In genomic region chr11:120789355-120789754, GRCm38 (mm10) we compare ENCODE assay signal across 21 mouse cellular contexts. TPM values are rescaled to one million over a fixed set of nuclear protein-coding genes. Genes with fewer than 3 reads are reported as not detected.
DNase-seq lines count a peak whose midpoint lies in the region; ATAC-seq and TF ChIP-seq lines count a peak whose summit lies in the region.
"Had no signal": no experiment of that assay in that cellular context is flagged by ENCODE, and none has a peak within 500 bp of the region (broad histone marks: within the 10 kb centered on the region; RNA-seq: fewer than 3 reads in every experiment).

No protein-coding gene starts in this region.

- no peaks in the 10 kb centered on the region for H3K9me3 ChIP-seq in forebrain, embryonic 12.5 days
- H3K9me3 ChIP-seq in forebrain, embryonic 16.5 days (ENCODE audit: control insufficient read depth, low read length), result no peaks in the 10 kb centered on the region
- no peaks in the 10 kb centered on the region for H3K9me3 ChIP-seq in CH12.LX (replicated peaks; ENCODE audit: low read length)
- H3K9me3 ChIP-seq: embryonic facial prominence, embryonic 10.5 days; embryonic facial prominence, embryonic 12.5 days had no signal

- H3K9ac ChIP-seq in forebrain, embryonic 12.5 days, result no peak overlapping the region
- H3K9ac ChIP-seq in forebrain, embryonic 16.5 days (replicated peaks; ENCODE audit: low read depth, low read length), result no peak overlapping the region
- H3K9ac ChIP-seq in CH12.LX (ENCODE audit: insufficient read depth, low read depth), result no peak overlapping the region
- H3K9ac ChIP-seq: embryonic facial prominence, embryonic 12.5 days; forebrain, postnatal 0 days had no signal

- no peak for ATAC-seq in forebrain, embryonic 12.5 days (ENCODE audit: low FRiP score)
- ATAC-seq in forebrain, embryonic 16.5 days, result no peak
- ATAC-seq: activated CD4-positive, CD25-positive, alpha-beta regulatory T cell, adult 4 months; CD4-positive, CD25-positive, alpha-beta regulatory T cell, adult 4 months; forebrain, embryonic 14.5 days; Patski had no signal

- H3K27me3 ChIP-seq in forebrain, embryonic 12.5 days, result no peaks in the 10 kb centered on the region
- H3K27me3 ChIP-seq in forebrain, embryonic 16.5 days (replicated peaks; ENCODE audit: control insufficient read depth, insufficient read depth, low read length), result no peaks in the 10 kb centered on the region
- no peaks in the 10 kb centered on the region for H3K27me3 ChIP-seq in CH12.LX (replicated peaks)
- H3K27me3 ChIP-seq: embryonic facial prominence, embryonic 12.5 days; Patski had no signal

- no peak overlapping the region for H3K27ac ChIP-seq in forebrain, embryonic 12.5 days
- no peak overlapping the region for H3K27ac ChIP-seq in forebrain, embryonic 16.5 days (ENCODE audit: low read length)
- H3K27ac ChIP-seq in CH12.LX (ENCODE audit: insufficient read depth, low read depth), result no peak overlapping the region
- H3K27ac ChIP-seq: embryonic facial prominence, embryonic 10.5 days; embryonic facial prominence, embryonic 12.5 days had no signal

- H3K4me1 ChIP-seq in forebrain, embryonic 12.5 days, result peaks cover 15% of the 10 kb centered on the region
- peaks cover 12% of the 10 kb centered on the region for H3K4me1 ChIP-seq in forebrain, embryonic 16.5 days (replicated peaks; ENCODE audit: control insufficient read depth, insufficient read depth, low read length)
- peaks cover 7 to 28% of the 10 kb centered on the region in 2 experiments; a peak in 3 of 4 replicates for H3K4me1 ChIP-seq in CH12.LX (ENCODE audit: control insufficient read depth in 1 of 2, insufficient read depth in 2 of 2)

- H3K4me3 ChIP-seq in forebrain, embryonic 12.5 days (replicated peaks), result 0 out of 2 replicates have a peak overlapping the region, but pooled peaks have one; percentile 5
- no peak overlapping the region for H3K4me3 ChIP-seq in forebrain, embryonic 16.5 days (replicated peaks; ENCODE audit: low read length)
- H3K4me3 ChIP-seq in CH12.LX (replicated peaks in 1 of 3; ENCODE audit: low read depth in 2 of 3, low read length in 2 of 3, poor library complexity in 1 of 3), result no peak overlapping the region
- H3K4me3 ChIP-seq: embryonic facial prominence, embryonic 10.5 days; embryonic facial prominence, embryonic 12.5 days had no signal

- peak; percentile 6 for DNase-seq in cerebellum, adult 11-12 months
- no peak for DNase-seq in cerebellum, postnatal 25 days
- DNase-seq in CH12.LX (ENCODE audit: extremely low read depth), result no peak
- no peak for DNase-seq in lung, postnatal 14 days
- DNase-seq: adrenal gland, adult 8-10 months; adrenal gland, postnatal 14 days; adrenal gland, postnatal 36 days; B cell, adult 2 months; cerebellum, adult 18-20 months; cerebellum, adult 8-10 months; cerebellum, postnatal 10 days; cerebellum, postnatal 36 days; forebrain, postnatal 0 days had no signal

- TF ChIP-seq EP300 in CH12.LX (IDR thresholded peaks at IDR 0.05; ENCODE audit: low read length), result no peak

- TF ChIP-seq POLR2A in CH12.LX (IDR thresholded peaks at IDR 0.05; ENCODE audit: low read depth, low read length), result 0 out of 2 replicates have a peak, but pooled peaks have one; percentile 28

- peaks cover 83% of the 10 kb centered on the region for H3K36me3 ChIP-seq in forebrain, embryonic 12.5 days (replicated peaks)
- peaks cover 35% of the 10 kb centered on the region for H3K36me3 ChIP-seq in forebrain, embryonic 16.5 days (ENCODE audit: control insufficient read depth, insufficient read depth)
- peaks cover 85 to 90% of the 10 kb centered on the region in 2 experiments for H3K36me3 ChIP-seq in CH12.LX (replicated peaks in 1 of 2; ENCODE audit: control insufficient read depth in 1 of 2, insufficient read depth in 1 of 2, low read length in 1 of 2)

- in situ Hi-C loops in CH12.LX (cut with MboI; ENCODE audit: low pct_ligation_motif_present, low pct_unique_long_range_greater_than_20kb, low sequenced_read_pairs), result no loop called here

- H3K4me2 ChIP-seq in forebrain, embryonic 12.5 days, result no peak overlapping the region
- no peak overlapping the region for H3K4me2 ChIP-seq in forebrain, embryonic 16.5 days (ENCODE audit: low read length)
- H3K4me2 ChIP-seq in CH12.LX (ENCODE audit: insufficient read depth, low read depth, poor library complexity, severe bottlenecking), result no peak overlapping the region
- H3K4me2 ChIP-seq: embryonic facial prominence, embryonic 12.5 days had no signal

- no peak for TF ChIP-seq CTCF in CH12.LX (conservative IDR thresholded peaks at IDR 0.05 in 1 of 2, IDR thresholded peaks at IDR 0.05 in 1 of 2; ENCODE audit: low read depth in 2 of 2, low read length in 2 of 2)

- dilution Hi-C loops in CH12.LX (cut with MboI; ENCODE audit: extremely low pct_ligation_motif_present, extremely low pct_unique_long_range_greater_than_20kb, low sequenced_read_pairs), result no loop called here

- peaks cover 14% of the 10 kb centered on the region for H3K79me2 ChIP-seq in CH12.LX (replicated peaks; ENCODE audit: control insufficient read depth, extremely low read depth, insufficient read depth, poor library complexity, severe bottlenecking)

- WGBS in forebrain, embryonic 12.5 days, result 84% methylated on average over 4 of the region's 4 CpGs
- 89% methylated on average over 4 of the region's 4 CpGs for WGBS in forebrain, embryonic 16.5 days

- no peak for TF ChIP-seq RAD21 in CH12.LX (IDR thresholded peaks at IDR 0.05; ENCODE audit: low read depth, low read length)

TF ChIP-seq in CH12.LX, 34 proteins besides CTCF, POLR2A, EP300 and RAD21:
- TF ChIP-seq RCOR1 (conservative IDR thresholded peaks at IDR 0.05; ENCODE audit: low read depth, low read length), result no peak
- no peak for TF ChIP-seq CHD2 (IDR thresholded peaks at IDR 0.05; ENCODE audit: low read length)
- TF ChIP-seq ZC3H11A (IDR thresholded peaks at IDR 0.05; ENCODE audit: low read depth, low read length), result no peak
- TF ChIP-seq SMC3 (IDR thresholded peaks at IDR 0.05; ENCODE audit: low read depth, low read length), result no peak
- TF ChIP-seq JUND (conservative IDR thresholded peaks at IDR 0.05; ENCODE audit: low read depth, low read length), result no peak
- TF ChIP-seq NRF1 (IDR thresholded peaks at IDR 0.05; ENCODE audit: low read depth, low read length), result no peak
- no peak for TF ChIP-seq ZKSCAN1 (IDR thresholded peaks at IDR 0.05; ENCODE audit: borderline replicate concordance, low read depth, low read length)
- no peak for TF ChIP-seq ZNF384 (IDR thresholded peaks at IDR 0.05; ENCODE audit: low read depth, low read length)
- TF ChIP-seq POLR2AphosphoS2 (IDR thresholded peaks at IDR 0.05; ENCODE audit: low read depth, low read length), result no peak

RNA-seq across cellular contexts. Expression of gene Gps1, which starts 5.3 kb away (rescaled TPM):
- 246 and 247 TPM in 2 replicates for polyA plus RNA-seq in forebrain, embryonic 12.5 days (2016; fragmentation: Nextera tagmentation; extraction: Ambion mirVana)
- 287 and 305 TPM in 2 replicates for polyA plus RNA-seq in forebrain, embryonic 16.5 days (2015; fragmentation: Nextera tagmentation; extraction: Ambion mirVana)
- total RNA-seq in CH12.LX (2012; rRNA removed) (174 and 254 TPM in 2 replicates), CH12.LX (2014; rRNA removed) (184 and 188 TPM in 2 replicates)
- 141 and 158 TPM in 2 replicates for polyA plus RNA-seq in CH12.LX (2012; ENCODE audit: insufficient read length, low read depth)

RNA-seq across cellular contexts. Expression of gene Rfng, which starts 5.3 kb away (rescaled TPM):
- polyA plus RNA-seq in forebrain, embryonic 12.5 days (2016; fragmentation: Nextera tagmentation; extraction: Ambion mirVana), result 58.1 and 63.7 TPM in 2 replicates
- 95.2 and 119 TPM in 2 replicates for polyA plus RNA-seq in forebrain, embryonic 16.5 days (2015; fragmentation: Nextera tagmentation; extraction: Ambion mirVana)
- total RNA-seq in CH12.LX (2012; rRNA removed) (10.0 and 10.4 TPM in 2 replicates), CH12.LX (2014; rRNA removed) (3.8 and 4.3 TPM in 2 replicates)
- 14.2 and 17.6 TPM in 2 replicates for polyA plus RNA-seq in CH12.LX (2012; ENCODE audit: insufficient read length, low read depth)

RNA-seq across cellular contexts. Expression of gene Dus1l, which starts 6.8 kb away (rescaled TPM):
- polyA plus RNA-seq in forebrain, embryonic 12.5 days (2016; fragmentation: Nextera tagmentation; extraction: Ambion mirVana), result 67.9 and 69.6 TPM in 2 replicates
- polyA plus RNA-seq in forebrain, embryonic 16.5 days (2015; fragmentation: Nextera tagmentation; extraction: Ambion mirVana), result 53.4 and 56.9 TPM in 2 replicates
- total RNA-seq in CH12.LX (2012; rRNA removed) (120 and 164 TPM in 2 replicates), CH12.LX (2014; rRNA removed) (98.7 and 105 TPM in 2 replicates)
- polyA plus RNA-seq in CH12.LX (2012; ENCODE audit: insufficient read length, low read depth), result 155 and 165 TPM in 2 replicates

RNA-seq across cellular contexts. Expression of gene Hmga1b, which starts 26.8 kb away (rescaled TPM):
- 5.2 and 6.1 TPM in 2 replicates for polyA plus RNA-seq in forebrain, embryonic 12.5 days (2016; fragmentation: Nextera tagmentation; extraction: Ambion mirVana)
- polyA plus RNA-seq in forebrain, embryonic 16.5 days (2015; fragmentation: Nextera tagmentation; extraction: Ambion mirVana), result 1.7 and 2.2 TPM in 2 replicates
- total RNA-seq in CH12.LX (2012; rRNA removed), result 167 and 203 TPM in 2 replicates
- 105 and 126 TPM in 2 replicates for total RNA-seq in CH12.LX (2014; rRNA removed)
- 368 and 414 TPM in 2 replicates for polyA plus RNA-seq in CH12.LX (2012; ENCODE audit: insufficient read length, low read depth)

RNA-seq across cellular contexts. Expression of gene Fasn, which starts 35.0 kb away (rescaled TPM):
- 118 and 139 TPM in 2 replicates for polyA plus RNA-seq in forebrain, embryonic 12.5 days (2016; fragmentation: Nextera tagmentation; extraction: Ambion mirVana)
- 92.0 and 97.4 TPM in 2 replicates for polyA plus RNA-seq in forebrain, embryonic 16.5 days (2015; fragmentation: Nextera tagmentation; extraction: Ambion mirVana)
- total RNA-seq in CH12.LX (2012; rRNA removed) (186 and 279 TPM in 2 replicates), CH12.LX (2014; rRNA removed) (109 and 116 TPM in 2 replicates)
- 241 and 300 TPM in 2 replicates for polyA plus RNA-seq in CH12.LX (2012; ENCODE audit: insufficient read length, low read depth)
